Mouse (Mus musculus) kidney, adult 9 months (tissue): ENCODE results near the gene Mpdu1.
"Not testable (repeated sequence)": the region's sequence is repeated elsewhere in the genome, so short reads cannot be mapped to it uniquely, and the experiment has no call there.

Experiments used
- DNase-seq: peaks from one replicate; pipeline ENCODE4 v3.0.0; 2022

The Mpdu1 gene

DNA sequence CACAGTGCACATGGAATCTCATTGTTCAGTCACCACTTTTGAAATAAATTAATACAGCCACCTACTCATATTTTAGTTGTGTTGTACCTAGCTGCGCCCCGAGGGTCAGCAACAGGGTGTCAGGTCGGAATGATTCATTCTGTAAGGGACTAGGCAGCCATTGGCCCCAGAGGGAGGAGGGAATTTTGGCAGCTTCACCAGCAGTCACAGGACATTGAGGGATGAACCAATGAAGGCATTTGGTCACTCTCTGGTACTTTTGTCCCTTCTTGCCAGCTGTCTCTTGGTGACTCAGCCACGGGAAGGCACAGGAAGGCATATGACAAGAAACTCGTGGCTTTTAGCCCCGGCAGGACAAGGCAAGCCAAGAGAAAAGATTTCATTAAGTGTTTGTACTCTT, 1.4 kb upstream of the Mpdu1 start:
- no peak for DNase-seq

DNA sequence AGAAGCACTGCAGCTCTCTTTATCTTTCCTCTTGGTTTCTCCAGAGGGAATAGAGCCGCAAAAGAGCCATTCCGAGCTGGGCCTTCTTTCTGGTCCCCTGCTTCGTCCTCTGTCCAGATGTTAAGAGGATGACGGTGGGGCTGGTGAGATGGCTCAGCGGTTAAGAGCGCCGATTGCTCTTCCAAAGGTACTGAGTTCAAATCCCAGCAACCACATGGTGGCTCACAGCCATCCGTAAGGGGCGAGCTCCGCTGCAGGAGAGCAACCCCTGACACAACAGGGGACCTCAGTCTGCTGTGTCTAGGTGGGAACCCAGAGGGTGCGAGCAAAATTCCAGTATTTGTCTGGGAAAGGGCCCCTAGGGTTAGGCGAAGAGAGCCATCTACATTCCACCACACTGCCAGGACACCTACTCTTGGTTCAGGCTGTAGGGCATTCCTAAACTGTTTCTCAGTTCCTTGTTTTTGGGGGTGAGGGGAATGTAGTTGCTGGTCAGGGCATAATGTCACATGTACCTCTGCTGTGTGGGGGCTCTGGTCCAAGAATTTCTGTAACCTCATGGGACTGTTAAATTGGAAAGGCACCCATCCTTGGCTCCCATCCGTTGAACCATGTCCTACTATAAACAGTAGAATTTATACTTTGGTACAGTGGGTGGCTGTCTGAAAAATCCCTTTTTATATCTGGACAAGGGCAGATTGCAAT, 677 bp upstream of the Mpdu1 start:
- no peak for DNase-seq

DNA sequence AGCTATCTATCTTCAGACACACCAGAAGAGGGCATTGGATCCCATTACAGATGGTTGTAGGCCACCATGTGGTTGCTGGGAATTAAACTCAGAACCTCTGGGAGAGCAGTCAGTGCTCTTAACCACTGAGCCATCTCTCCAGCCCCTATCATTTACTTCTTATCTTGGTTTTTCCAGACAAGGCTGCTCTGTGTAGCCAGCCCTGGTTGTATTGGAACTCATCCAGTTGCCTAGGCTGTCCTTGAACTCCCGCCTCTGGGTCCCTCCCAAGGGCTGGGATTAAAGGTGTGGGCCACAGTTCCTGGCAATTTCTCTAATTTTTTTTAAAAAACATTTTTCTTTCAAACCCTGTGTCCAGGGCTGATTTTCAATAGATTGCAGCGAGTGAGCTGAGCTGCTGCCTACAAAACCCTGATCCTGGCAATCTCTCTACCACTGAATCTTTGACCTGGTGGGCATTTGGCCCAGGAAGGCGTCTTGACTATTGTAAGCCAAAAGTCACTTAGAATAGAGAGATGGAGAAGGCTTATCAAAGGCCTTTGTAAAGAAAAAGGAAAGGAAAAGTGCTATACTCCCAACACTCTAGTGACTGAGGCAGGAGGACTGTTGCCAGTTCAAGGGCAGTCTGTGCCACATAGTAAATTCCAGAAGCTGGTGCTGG, 1.1 kb downstream of the Mpdu1 start:
- DNase-seq = peak; percentile 60

DNA sequence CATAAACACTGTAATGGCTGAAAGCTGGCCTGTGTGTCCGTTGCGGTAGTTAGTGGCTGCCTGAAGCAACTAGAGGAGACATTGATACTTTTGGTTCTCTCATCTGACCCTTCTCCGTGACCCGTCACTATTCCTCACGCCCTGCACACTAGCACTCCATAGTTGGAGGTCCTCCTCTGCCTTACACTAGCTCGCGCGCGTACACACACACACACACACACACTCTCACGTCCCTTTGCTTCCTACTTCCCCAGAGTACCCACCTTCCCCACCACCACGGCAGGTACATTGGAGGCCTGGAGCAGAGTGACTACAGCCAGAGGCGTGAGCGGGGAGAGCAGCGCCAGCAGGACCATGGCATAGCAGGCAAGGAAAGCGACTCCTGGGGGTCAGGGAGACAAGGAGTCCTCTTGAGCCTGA, 5.0 kb downstream of the Mpdu1 start:
- no peak for DNase-seq

DNA sequence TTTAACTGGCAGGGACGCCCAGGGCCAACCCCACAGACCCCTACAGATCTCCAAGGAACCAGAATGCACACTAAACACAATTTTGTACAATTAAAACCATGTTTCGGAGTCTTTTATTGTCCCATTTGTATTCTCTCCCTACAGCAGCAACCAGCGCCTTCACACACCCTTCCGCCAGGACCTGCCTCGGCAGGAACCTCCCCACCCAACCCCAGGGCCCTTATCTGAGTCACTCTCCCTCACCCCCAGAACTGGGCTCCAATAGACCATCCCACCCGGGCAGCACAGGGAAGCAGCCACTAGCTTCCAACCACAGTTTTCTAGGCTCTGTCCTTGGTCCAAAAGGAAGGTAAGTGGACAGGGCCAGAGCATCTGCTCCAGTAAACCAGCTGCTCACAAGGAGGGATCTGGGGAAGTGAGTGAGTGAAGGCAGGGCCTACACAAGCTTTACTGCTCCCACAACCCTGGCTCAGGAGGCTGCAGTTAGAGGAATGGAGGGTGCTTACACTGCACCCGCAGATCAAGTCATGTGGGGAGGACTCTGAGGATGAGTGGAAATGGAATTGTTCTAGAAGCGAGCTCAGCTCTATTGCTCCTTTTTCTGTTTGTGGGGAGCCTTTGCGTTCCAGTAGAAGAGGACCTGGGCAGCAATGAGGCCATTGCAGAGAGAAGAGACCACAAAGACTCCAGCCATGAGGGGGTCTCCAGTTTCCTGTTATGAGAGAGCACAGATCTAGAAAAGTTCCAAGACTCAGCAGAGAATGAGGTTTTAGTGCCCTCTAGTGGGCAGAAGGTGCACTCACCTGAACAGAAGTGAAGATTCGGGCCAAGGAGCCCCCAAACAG, 5.6 kb downstream of the Mpdu1 start:
- peak; percentile 53 for DNase-seq

DNA sequence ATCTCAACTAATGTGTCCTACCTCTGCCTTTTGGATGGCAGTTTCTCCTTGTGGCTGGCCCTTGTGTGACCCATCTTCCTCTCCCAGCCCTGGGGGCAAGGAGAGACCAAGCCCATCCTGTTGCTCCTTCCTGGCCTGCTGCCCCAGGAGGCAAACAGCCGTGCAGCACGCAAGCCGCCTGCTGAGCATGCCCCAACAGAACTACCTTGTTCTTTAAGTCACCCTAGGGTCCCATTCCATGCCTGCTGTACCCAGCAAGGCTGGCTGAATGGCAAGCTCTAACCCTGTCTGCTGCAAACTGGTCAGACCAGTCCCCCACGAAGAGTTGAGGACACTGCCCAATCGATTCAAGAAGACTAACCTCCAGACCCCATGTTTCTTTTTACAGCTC, 6.4 kb downstream of the Mpdu1 start:
- no peak for DNase-seq

DNA sequence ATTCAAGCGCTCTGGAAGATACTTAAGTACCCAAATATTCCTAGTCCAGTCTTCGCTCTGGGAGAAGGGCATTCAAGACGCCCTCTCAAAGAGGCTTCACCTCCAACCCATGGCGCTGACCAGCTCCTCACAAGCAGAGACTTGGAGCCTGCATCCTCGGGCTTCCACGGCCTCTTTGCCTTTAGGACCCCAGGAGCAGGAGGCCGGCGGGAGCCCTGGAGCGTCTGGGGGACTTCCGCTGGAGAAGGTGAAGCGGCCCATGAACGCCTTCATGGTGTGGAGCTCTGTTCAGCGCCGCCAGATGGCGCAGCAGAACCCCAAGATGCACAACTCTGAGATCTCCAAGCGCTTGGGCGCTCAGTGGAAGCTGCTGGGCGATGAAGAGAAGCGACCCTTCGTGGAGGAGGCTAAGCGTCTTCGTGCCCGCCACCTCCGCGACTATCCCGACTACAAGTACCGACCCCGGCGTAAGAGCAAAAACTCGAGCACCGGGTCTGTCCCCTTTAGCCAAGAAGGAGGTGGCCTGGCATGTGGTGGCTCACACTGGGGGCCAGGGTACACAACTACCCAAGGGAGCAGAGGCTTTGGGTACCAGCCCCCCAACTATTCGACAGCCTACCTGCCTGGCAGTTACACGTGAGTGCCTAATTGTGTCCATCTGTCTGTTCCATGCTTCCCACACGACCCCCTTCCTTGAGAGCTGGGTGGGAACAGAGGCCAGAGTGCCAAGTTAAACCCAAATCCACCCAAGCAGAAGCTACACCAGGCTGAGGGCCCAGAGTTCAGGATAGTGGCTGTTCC, 7.0 kb downstream of the Mpdu1 start, which contains the start of gene Sox15:
Gene Sox15, plus strand, starts transcription at position 51 of the 801 bp plus-strand sequence.
- peak; percentile 68 for DNase-seq

DNA sequence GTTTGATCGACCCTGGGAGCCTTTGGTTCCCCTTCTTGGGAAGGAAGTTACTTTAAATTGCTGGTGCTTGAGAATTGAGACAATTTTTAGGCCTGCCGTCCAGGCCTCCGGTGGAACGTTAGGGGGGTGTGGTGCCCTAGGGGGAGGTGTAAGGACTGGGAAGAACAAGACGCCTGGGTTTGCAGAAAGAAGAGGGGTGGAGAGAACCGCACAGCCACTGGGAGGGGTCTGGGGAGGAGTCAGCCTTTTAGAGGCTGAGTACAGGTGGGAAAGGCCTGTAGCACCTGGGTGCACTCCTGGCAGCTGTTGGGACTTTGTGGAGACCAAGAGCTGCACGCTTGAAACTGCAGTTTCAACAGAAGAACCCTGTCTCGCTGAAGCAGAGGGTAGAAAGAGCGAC, 7.7 kb downstream of the Mpdu1 start:
- DNase-seq = no peak

DNA sequence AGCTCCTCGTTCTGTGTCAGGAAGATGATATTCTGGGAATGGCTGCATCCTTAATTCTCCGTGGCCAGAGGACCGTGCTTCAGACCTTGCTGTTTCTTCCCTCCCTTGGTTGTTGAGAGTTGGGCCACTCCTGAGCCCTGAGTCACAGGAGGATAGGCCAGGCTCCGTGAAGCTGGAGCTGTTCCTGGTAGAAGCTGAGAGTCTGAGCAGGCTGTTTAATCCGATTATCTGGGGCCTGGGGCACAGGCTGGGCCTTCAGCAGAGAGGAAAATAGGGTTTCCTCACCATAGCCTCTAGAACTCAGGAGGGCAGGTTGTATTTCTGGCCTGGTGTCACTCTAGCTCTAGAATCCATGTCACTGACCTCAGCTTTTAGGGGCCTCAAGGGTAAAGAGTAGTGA, 9.0 kb downstream of the Mpdu1 start:
- no peak for DNase-seq

DNA sequence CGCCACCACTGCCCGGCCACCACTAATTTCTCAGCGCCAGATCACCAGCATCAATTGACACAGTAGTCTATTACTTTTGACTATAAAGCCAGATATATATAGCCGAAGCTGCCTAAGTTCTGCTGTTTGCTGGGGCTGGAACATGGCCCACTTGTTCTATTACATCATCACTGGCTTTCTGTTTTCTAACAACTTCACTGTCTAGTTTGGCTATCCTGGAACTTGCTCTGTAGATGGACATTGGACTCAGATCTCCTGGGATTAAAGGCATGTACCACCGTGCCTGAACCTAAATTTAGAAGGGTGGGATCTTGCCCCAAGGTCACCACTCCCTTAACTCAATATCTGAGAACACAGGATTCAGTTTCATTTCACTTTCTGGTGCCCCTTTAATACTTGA, 16.6 kb downstream of the Mpdu1 start:
- DNase-seq = no peak

DNA sequence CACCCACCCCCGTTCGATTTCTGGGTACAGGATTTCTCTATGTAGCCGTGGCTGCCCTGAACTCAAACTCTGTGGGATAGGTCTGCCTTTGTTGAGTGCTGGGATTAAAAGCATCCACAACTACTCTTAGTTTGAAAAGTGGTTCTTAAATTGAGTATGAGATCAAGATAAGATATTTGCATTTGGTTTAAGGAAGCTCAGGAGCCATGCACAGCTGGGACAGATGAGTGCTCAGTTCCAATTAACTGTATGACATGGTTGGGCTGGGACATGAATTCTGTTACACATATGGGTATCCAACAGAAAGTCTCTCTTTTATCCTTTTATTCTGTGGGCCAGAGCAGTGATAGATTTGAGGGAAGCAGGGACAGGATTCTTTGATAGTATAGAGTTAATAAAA, 27.0 kb downstream of the Mpdu1 start:
- DNase-seq = no peak

DNA sequence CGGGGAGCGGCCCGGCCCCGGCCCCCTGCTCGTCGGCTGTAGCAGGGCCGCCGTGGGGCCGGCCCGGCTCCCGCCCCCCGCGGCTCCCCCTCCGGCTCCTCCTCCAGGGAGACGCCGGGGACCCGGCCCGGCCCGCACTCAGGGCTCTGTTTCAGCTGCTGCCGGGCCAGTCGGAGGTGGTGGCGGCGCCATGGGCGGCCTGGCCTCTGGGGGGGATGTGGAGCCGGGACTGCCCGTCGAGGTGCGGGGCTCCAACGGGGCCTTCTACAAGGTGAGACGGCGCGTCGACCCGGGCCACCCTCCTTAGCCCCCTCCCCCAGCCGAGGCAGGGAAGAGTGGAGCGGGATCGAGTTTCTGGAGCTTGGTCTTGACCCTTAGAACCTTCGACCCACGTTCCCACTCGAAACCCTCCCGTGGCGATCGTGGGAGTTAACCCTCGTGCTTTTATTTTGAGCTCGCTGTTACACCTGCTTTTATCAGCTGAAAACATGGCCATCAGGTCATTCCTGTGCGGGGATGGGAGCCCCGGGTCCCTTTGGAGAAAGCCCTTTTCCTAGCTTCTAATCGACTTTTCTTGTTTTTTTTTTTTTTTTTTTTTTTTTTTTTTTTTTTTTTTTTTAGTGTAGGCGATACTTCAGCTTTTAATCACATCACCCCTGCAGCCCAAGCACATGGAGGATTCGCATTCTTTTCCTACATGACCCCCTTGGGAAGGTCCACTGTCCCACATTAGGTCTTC, 29.1 kb downstream of the Mpdu1 start:
- DNase-seq = no peak

DNA sequence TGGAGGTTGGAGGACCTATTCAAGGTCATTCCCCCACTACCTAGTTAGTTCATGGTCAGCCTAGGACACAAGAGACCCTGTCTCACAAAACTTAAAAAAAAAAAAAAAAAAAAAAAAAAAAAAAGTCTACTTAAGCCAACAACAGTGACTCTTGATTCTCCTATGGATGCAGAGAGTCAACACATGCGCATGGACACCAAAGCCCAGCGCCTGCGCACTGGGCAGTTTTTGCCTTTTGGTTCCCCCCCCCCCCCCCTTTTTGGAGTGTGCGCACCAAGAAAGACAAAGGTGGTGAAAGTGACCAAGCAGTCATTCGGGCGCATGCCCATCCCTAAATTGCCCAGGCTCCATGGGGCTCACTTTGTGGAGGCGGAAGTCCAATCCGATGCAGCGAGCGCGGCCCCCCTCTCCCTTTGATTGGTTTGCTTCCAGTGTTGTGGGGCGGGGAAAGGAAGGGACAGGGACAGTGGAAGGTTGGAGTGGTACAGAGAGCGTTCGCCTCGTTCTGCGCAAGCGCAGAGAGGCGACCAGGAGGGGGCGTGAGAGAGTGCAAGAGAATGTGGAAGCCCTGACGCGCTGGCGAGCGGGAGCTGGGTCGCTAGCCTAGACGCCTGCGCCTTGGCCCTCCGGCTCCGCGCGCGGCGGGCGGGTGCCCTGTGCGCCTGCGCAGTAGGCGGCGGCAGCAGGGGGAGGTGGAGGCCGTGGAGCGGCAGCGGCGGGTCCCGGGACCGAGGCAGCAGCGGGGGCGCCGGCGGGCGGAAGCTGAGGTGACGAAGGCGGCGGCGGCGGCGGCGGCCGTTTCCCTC, 30.0 kb downstream of the Mpdu1 start, which contains the start of gene Fxr2:
Gene Fxr2, plus strand, starts transcription at position 707 of the 806 bp plus-strand sequence.
- peak; percentile 100 for DNase-seq

DNA sequence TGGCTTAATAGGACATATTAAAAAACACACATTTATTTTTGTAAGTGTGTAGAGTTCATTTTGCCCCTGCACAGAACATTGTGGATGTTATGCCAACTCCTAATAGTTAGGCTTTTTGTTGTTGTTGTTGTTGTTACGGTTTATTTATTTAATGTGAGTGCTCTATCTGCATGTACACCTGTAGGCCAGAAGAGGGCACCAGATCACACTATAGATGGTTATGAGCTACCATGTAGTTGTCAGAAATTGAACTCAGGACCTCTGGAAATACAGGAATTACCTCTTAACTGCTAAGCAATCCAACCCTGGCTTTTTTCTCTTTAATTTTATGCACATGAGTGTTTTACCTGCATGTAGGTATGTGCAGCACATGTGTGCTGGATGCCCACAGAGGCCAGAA, 32.6 kb downstream of the Mpdu1 start:
- no peak for DNase-seq

DNA sequence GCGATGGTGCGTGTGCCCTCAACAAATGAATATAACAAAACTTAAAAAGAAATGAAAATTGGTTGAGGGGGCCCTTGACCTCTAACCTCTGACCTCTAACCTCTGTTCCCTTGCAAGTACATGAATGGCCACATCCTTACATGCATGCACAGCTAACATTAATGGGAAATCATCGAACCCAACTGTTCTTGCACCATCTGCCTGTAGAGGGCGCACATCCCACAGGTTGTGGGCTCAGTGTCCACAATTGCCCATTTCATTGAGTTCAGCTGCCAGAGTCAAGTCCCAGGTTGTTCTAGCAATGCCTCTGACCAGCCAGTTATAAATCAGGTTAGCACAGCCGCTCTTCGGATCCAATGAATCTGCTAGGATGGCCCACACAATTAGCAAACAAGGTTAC, 34.2 kb downstream of the Mpdu1 start:
- peak; percentile 87 for DNase-seq

DNA sequence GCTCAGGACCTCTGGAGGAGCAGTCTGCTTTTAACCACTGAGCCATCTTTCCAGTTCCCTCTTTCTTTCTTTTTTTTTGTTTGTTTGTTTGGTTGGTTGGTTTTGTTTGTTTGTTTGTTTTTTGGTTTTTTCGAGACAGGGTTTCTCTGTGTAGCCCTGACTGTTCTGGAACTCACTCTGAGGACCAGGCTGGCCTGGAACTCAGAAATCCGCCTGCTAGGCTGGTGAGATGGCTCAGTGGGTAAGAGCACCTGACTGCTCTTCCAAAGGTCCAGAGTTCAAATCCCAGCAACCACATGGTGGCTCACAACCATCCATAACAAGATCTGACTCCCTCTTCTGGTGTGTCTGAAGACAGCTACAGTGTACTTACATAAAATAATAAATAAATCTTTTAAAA, 38.1 kb downstream of the Mpdu1 start:
- DNase-seq = not testable (repeated sequence)

DNA sequence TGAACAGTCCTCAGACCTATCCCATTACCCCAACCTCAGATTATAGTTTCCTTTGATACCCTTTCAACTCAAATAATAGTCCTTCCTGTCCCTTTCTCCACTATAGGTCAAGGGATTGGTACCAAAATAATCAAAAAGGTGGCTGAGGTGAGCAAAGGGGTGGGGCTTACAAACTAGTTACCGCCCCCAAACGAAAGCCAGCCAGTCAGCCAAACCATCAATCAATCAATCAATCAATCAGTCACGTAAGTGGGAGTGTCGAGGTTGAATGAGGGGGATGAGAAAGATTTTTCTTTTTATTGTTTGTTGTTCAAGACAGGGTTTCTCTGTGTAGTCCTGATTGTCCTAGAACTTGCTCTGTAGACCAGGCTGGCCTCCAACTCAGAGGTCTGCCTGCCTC, 39.4 kb downstream of the Mpdu1 start:
- DNase-seq = no peak

DNA sequence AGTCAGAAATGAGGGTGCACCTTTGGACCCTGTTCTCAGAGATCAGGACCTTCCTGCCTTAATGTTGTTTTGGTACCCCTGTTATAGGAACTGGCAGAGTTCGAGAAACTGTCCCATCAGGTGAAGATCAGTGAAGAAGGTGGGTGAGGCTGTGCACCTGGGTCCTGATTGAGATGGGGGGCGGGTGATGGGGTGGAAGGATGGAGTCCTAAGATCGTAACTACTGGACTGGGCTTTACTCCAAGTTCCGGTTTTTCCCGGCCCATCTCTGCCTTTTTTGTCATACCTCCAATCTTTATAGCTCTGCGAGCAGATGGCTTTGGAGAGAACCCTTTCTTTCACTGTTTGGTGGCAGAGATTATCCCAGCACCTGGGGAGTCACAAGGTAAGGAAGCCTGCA, 40.0 kb downstream of the Mpdu1 start:
- DNase-seq = no peak

DNA sequence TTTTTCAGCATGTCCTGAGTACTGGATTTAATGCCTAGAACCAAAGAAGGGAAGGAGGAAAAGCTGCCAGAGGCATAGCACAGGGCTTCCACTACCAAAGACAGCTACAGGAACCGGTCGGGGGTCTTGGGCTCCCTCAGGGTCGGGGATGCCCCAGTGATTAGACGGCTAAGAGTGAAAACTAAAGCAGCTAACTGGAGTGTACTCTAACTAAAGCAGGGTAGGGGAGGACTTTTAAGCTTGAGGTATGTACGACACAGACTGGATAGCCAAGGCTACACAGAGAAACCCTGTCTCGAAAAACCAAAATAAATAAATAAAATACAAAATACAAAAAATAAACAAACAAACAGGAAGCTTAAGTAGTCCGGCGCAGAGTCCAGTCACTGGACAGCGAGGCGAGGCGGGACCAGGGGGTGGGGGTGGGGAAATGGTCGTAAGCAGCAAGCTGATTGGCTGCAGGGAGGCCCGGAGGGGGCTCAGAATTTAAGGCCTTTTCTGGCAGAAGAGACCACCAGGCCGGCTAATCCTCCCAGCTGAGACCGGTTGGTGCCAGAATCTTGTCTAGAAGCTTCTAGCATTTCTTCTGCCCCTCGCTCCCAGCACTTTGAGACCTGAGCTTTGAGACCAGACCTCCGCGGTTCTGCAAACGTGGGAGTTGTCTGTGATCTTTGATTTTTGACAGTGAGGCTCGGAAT, 40.7 kb downstream of the Mpdu1 start, which contains the start of gene Sat2:
Gene Sat2, plus strand, starts transcription at position 454 of the 698 bp plus-strand sequence.
- peak; percentile 62 for DNase-seq

DNA sequence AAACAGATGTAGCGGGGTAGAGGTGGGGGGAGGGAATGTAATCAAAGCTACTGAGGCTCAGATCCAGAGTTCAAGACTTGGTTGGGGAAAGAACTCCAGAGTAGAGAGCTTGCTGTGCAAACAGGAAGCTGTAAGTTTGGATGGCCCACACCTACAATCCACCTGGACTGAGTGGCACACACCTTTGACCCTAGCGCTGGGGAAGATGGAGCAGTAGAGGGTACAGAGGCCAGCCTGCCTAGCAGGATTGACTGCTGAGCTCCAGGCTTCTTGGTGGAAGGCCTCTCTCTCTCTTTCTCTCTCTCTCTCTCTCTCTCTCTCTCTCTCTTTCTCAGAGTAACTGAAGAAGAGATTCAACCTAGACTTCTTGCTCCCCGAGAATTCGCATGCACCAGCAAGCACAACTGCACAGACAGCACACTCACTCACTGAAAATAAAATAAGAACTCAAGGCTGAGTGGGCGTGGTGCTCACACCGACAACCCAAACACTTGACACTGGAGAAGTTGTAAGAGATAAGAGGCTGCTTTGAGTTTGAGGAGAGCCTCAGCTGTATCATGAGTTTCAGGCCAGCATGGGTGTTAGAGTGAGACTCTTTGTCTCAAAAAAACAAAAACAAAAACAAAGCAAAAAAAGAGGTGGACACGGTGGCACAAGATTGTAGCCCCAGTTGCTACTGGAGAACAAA, 41.9 kb downstream of the Mpdu1 start:
- no peak for DNase-seq
